Mouse (Mus musculus) CH12.LX (cell line): ENCODE measurements around the gene Slc44a5.

Experiments
- CTCF ChIP-seq, 2 experiments: IDR thresholded peaks in 1 of 2; conservative IDR thresholded peaks in 1 of 2; 2 replicates each; pipeline ENCODE4 v1.5.1; 2011 to 2012; ENCODE audit warnings: low read depth in 2 of 2, low read length in 2 of 2, improper control_type of control experiment in 1 of 2, inconsistent platforms in 1 of 2, mild to moderate bottlenecking in 1 of 2, moderate library complexity in 1 of 2
- ETS1 ChIP-seq: conservative IDR thresholded peaks from 2 replicates; pipeline ENCODE4 v1.6.1; 2012; ENCODE audit warnings: low read depth, mild to moderate bottlenecking, inconsistent platforms, low read length, improper control_type of control experiment, moderate library complexity
- IRF4 ChIP-seq: IDR thresholded peaks from 2 replicates; pipeline ENCODE4 v1.6.1; 2014; ENCODE audit warnings: low read depth, mild to moderate bottlenecking, inconsistent platforms, low read length, improper control_type of control experiment
- MAFK ChIP-seq: IDR thresholded peaks from 2 replicates; pipeline ENCODE4 v1.6.1; 2011; ENCODE audit warnings: low read length, improper control_type of control experiment; ENCODE audit not compliant: insufficient replicate concordance
- POLR2A ChIP-seq: IDR thresholded peaks from 2 replicates; pipeline ENCODE4 v1.6.1; 2011; ENCODE audit warnings: low read depth, mild to moderate bottlenecking, improper control_type of control experiment, low read length
- RAD21 ChIP-seq: IDR thresholded peaks from 2 replicates; pipeline ENCODE4 v1.6.1; 2011; ENCODE audit warnings: low read depth, mild to moderate bottlenecking, low read length, improper control_type of control experiment, moderate library complexity

- TF ChIP-seq RAD21 (no peak), IRF4 (no peak), ETS1 (no peak), MAFK (no peak), CTCF (conservative IDR thresholded peaks at IDR 0.05 in 1 of 2, IDR thresholded peaks at IDR 0.05 in 1 of 2; ENCODE audit: low read depth in 2 of 2, low read length in 2 of 2) (no peak), POLR2A (no peak)
Observed at GRCm38 (mm10) chr3:154122531-154122930, 149.3 kb downstream of the Slc44a5 start.
